Mouse (Mus musculus) bone marrow macrophage, adult 2 months (primary cell): ENCODE measurements around the gene Angptl7. TPM values are rescaled to one million over a fixed set of nuclear protein-coding genes. Genes with fewer than 3 reads are reported as not detected.

Source experiments
- H3K27ac ChIP-seq: 2 replicates; pipeline ENCODE4 v1.5.1; 2012; ENCODE audit warnings: low read depth, low read length; ENCODE audit not compliant: insufficient read depth
- H3K4me1 ChIP-seq: 2 replicates; pipeline ENCODE4 v1.6.1; 2012; ENCODE audit warnings: low read length; ENCODE audit not compliant: control insufficient read depth, insufficient read depth
- H3K4me3 ChIP-seq: 2 replicates; pipeline ENCODE4 v1.5.1; 2012; ENCODE audit warnings: mild to moderate bottlenecking, low read length, moderate library complexity; ENCODE audit not compliant: insufficient read depth
- CTCF ChIP-seq: IDR thresholded peaks from 2 replicates; pipeline ENCODE4 v1.5.1; 2012; ENCODE audit warnings: low read depth, mild to moderate bottlenecking, low read length, moderate library complexity
- POLR2A ChIP-seq: IDR thresholded peaks from 2 replicates; pipeline ENCODE4 v1.6.1; 2012; ENCODE audit warnings: mild to moderate bottlenecking, low read depth, low read length, borderline replicate concordance
- polyA plus RNA-seq: library from polyadenylated mRNA; stranded (reverse); fragments of >200 nt; gene quantifications from 2 replicates; pipeline ENCODE4 v1.2.4, GENCODE M21; 2012; ENCODE audit not compliant: missing spikeins, insufficient read depth, insufficient read length

Gene Angptl7
- polyA plus RNA-seq, 1 experiment = 0.68 TPM

DNA sequence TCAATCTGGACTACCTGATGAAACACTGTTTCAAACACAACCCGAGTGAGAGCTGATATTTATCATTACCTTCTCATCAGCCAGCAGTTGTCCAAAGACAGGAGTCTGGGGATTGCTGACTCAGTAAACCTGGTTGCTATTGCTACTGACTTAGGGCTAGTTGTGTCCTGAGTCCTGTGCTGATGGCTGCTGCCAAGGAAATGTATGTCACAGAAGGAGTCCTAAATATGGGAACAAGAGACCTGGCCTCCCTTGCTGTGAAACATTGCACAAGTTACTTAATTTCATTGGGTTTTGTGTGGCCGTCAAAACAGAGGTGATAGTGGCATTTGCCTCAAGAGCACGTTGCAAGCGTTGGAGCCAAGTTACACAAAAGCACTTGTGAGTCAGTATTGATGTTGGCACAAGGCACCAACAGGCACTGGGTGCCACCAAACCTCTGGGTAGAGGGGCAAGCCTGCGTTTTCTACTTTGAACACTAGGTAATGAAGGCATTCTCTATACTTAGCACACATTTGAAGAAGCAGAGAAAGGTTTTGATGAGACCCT lies 44.7 kb downstream of the Angptl7 start:
- TF ChIP-seq CTCF = no peak
- no peak for TF ChIP-seq POLR2A
- no peak overlapping the region for H3K4me3 ChIP-seq
- H3K27ac ChIP-seq = no peak overlapping the region
- no peaks in the 10 kb centered on the region for H3K4me1 ChIP-seq

DNA sequence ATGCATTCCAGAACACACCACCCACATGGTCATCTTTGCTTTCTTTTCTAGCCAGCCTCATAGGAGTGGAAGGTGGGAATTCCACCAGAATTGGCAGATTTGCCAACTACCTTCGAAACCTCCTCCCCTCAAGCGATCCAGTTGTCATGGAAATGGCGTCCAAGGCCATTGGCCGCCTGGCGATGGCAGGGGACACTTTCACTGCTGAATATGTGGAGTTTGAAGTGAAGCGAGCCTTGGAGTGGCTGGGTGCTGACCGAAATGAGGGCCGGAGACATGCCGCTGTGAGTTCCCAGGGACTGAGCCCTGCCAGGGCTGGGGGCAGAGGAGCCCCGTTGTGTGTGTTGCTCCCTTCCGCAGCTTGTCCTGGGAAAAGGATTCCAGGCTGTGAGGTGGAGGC lies 46.6 kb downstream of the Angptl7 start:
- no peak for TF ChIP-seq POLR2A
- no peak for TF ChIP-seq CTCF
- Histone ChIP-seq H3K4me1 (peaks cover 6% of the 10 kb centered on the region), H3K4me3 (no peak overlapping the region), H3K27ac (no peak overlapping the region)

DNA sequence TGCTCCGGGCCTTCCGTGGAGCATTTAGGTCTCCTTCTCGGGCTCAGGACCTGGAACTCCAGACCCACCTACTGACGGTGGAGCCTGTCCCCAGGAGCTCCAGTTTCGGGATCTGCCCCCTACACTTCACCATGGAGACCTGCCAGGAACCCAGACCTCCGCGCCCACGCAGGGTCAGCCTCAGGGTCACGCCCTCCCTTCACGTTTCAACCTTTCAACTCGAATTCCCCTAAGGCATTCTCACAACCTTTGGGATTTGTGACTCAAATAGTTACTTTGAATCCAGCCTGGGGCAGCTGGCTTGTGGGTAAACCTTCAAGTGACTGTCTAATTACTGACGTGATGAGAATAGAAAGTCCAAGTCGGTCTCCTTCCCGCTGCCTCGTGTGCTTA lies 51.4 kb downstream of the Angptl7 start:
- peak overlapping the region; percentile 43 for H3K27ac ChIP-seq
- peak overlapping the region; percentile 70 for H3K4me3 ChIP-seq
- peaks cover 11% of the 10 kb centered on the region for H3K4me1 ChIP-seq
- no peak for TF ChIP-seq POLR2A
- TF ChIP-seq CTCF = no peak

- TF ChIP-seq POLR2A (peak; percentile 83; the same call in 1 of the 2 replicates), CTCF (no peak)
- peak within 1 kb of the TSS; percentile 78 for H3K4me3 ChIP-seq
- peaks cover 16% of the 10 kb centered on the region for H3K4me1 ChIP-seq
- peak within 1 kb of the TSS; percentile 43 for H3K27ac ChIP-seq
These were observed 51.9 kb downstream of the Angptl7 start, which contains the start of gene Mtor for GRCm38 (mm10) chr4:148448179-148448852. Mtor (plus strand) TSS chr4:148448611.

Other genes with a start within 250 kb of the Angptl7 start
- not detected in 2 replicates for gene Disp3, start 212.5 kb downstream of the Angptl7 start, polyA plus RNA-seq
- gene Ubiad1, start 55.7 kb downstream of the Angptl7 start, polyA plus RNA-seq = 5.1 and 6.9 TPM in 2 replicates
- 10.0 and 14.1 TPM in 2 replicates for gene Mtor, start 51.8 kb downstream of the Angptl7 start, polyA plus RNA-seq
- gene Exosc10, start 58.0 kb upstream of the Angptl7 start, polyA plus RNA-seq = 35.1 and 36.9 TPM in 2 replicates
- 7.3 and 9.3 TPM in 2 replicates for gene Srm, start 91.0 kb upstream of the Angptl7 start, polyA plus RNA-seq
- not detected in 2 replicates for gene Masp2, start 102.1 kb upstream of the Angptl7 start, polyA plus RNA-seq
- 180 and 197 TPM in 2 replicates for gene Tardbp, start 126.6 kb upstream of the Angptl7 start, polyA plus RNA-seq
- not detected in 2 replicates for gene Gm572, start 142.9 kb upstream of the Angptl7 start, polyA plus RNA-seq